Mouse (Mus musculus): ENCODE measurements around the gene Mcub. TPM values are rescaled to one million over a fixed set of nuclear protein-coding genes. Genes with fewer than 3 reads are reported as not detected.

The Mcub gene
- total and polyA plus RNA-seq, 2 experiments, result 0.12 TPM; not detected in 1

- Histone ChIP-seq H3K27me3 (ENCODE audit: control insufficient read depth, insufficient read depth, low read length) (no peaks in the 10 kb centered on the region), H3K4me3 (ENCODE audit: insufficient read depth, low read depth, low read length) (peak overlapping the region; percentile 88), H3K4me1 (ENCODE audit: control insufficient read depth, insufficient read depth, low read length) (peaks cover 5% of the 10 kb centered on the region), H3K27ac (replicated peaks; ENCODE audit: insufficient read depth, low read depth, low read length) (no peak overlapping the region), H3K79me2 (ENCODE audit: control insufficient read depth, insufficient read depth, low read length) (0 out of 2 replicates have a peak, but pooled peaks cover 3% of the 10 kb centered on the region), H3K9ac (ENCODE audit: low read depth, low read length) (peak overlapping the region; percentile 85; the same call in 1 of the 2 replicates), H3K36me3 (ENCODE audit: control insufficient read depth, insufficient read depth, low read length) (peaks cover 6% of the 10 kb centered on the region; the same call in 1 of the 2 replicates)
- peak; percentile 93 for DNase-seq (ENCODE audit: extremely low read depth, low read depth, low spot score)
- TF ChIP-seq POLR2A (IDR thresholded peaks at IDR 0.05; ENCODE audit: extremely low read depth, insufficient read depth, low read length), result no peak
- TF ChIP-seq CTCF (IDR thresholded peaks at IDR 0.05; ENCODE audit: low read depth, low read length), result no peak
- WGBS, result 2% methylated on average over 25 of the region's 25 CpGs
Measured at GRCm38 (mm10) chr3:129879131-129879757, 90.8 kb downstream of the Mcub start.

DNA sequence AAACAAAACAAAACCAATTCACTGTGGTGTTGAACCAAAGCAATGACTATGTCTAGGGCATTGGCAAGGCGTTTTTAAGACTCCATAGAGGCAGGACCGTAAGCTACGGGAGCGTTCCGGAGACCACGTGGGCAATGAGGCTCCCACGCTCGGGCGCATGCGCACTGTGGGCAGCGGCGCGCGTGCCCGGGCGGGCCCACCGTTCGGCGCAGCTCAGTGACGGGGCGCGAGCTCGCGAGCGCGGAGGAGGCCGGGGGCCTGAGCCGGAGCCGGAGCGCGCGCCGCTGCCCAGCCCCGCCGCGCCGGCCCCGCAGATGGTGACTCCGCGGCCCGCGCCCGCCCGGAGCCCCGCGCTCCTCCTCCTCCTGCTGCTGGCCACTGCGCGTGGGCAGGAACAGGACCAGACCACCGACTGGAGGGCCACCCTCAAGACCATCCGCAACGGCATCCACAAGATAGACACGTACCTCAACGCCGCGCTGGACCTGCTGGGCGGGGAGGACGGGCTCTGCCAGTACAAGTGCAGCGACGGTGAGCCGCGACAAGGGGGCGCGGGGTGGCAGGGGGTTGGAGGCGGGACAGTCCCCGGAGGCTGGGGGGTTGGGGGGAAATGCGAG lies 91.5 kb downstream of the Mcub start, which contains the start of gene Pla2g12a:
TSS of gene Pla2g12a (plus strand) at position 202 of the 617 bp plus-strand sequence.
- peaks cover 5% of the 10 kb centered on the region for H3K4me1 ChIP-seq (ENCODE audit: control insufficient read depth, insufficient read depth, low read length)
- H3K9ac ChIP-seq (ENCODE audit: low read depth, low read length), result peak within 1 kb of the TSS; percentile 85
- peak; percentile 45 for DNase-seq (ENCODE audit: extremely low read depth, low read depth, low spot score)
- 0 out of 2 replicates have a peak, but pooled peaks have one; percentile 3 for TF ChIP-seq CTCF (IDR thresholded peaks at IDR 0.05; ENCODE audit: low read depth, low read length)
- TF ChIP-seq POLR2A (IDR thresholded peaks at IDR 0.05; ENCODE audit: extremely low read depth, insufficient read depth, low read length), result no peak
- peak within 1 kb of the TSS; percentile 88 for H3K4me3 ChIP-seq (ENCODE audit: insufficient read depth, low read depth, low read length)
- WGBS, result under 1% methylated on average over 46 of the region's 66 CpGs
- no peaks in the 10 kb centered on the region for H3K27me3 ChIP-seq (ENCODE audit: control insufficient read depth, insufficient read depth, low read length)
- H3K36me3 ChIP-seq (ENCODE audit: control insufficient read depth, insufficient read depth, low read length), result peaks cover 12% of the 10 kb centered on the region; the same call in 1 of the 2 replicates
- H3K79me2 ChIP-seq (ENCODE audit: control insufficient read depth, insufficient read depth, low read length), result 0 out of 2 replicates have a peak, but pooled peaks cover 3% of the 10 kb centered on the region
- 0 out of 2 replicates have a peak within 1 kb of the TSS, but pooled peaks have one; percentile 16 for H3K27ac ChIP-seq (replicated peaks; ENCODE audit: insufficient read depth, low read depth, low read length)

DNA sequence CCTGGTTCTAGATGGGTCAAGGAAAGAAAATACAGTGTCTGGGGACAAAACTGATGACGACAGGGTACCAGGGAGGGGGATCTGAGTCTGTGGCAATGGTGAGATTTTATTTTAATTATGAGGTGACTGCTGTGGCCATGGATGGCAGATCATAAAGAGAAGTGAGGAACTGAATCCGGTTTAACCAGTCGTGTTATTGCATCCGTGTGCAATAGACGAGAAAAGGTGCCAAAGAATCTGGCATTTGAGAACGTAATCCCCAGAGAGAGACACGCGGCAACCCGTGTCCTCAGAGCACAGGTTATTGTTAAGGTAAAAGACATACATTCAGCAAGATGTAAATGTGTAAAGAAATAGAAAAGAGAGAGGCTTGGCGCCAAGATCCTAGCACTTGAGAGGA lies 92.7 kb downstream of the Mcub start:
- 70% methylated on average over 10 of the region's 10 CpGs for WGBS
- Histone ChIP-seq H3K4me3 (ENCODE audit: insufficient read depth, low read depth, low read length) (no peak overlapping the region), H3K36me3 (ENCODE audit: control insufficient read depth, insufficient read depth, low read length) (peaks cover 22% of the 10 kb centered on the region; the same call in 1 of the 2 replicates), H3K27me3 (ENCODE audit: control insufficient read depth, insufficient read depth, low read length) (no peaks in the 10 kb centered on the region), H3K9ac (ENCODE audit: low read depth, low read length) (no peak overlapping the region), H3K4me1 (ENCODE audit: control insufficient read depth, insufficient read depth, low read length) (peaks cover 3% of the 10 kb centered on the region; the same call in 1 of the 2 replicates), H3K27ac (replicated peaks; ENCODE audit: insufficient read depth, low read depth, low read length) (no peak overlapping the region), H3K79me2 (ENCODE audit: control insufficient read depth, insufficient read depth, low read length) (0 out of 2 replicates have a peak, but pooled peaks cover 3% of the 10 kb centered on the region)
- no peak for TF ChIP-seq CTCF (IDR thresholded peaks at IDR 0.05; ENCODE audit: low read depth, low read length)
- TF ChIP-seq POLR2A (IDR thresholded peaks at IDR 0.05; ENCODE audit: extremely low read depth, insufficient read depth, low read length), result no peak
- no peak for DNase-seq (ENCODE audit: extremely low read depth, low read depth, low spot score)

Other genes starting within 250 kb of the Mcub start
- gene Egf, start 214.9 kb downstream of the Mcub start, total RNA-seq (2014; rRNA removed), result 0.83 and 1.2 TPM in 2 replicates
- gene Egf, start 214.9 kb downstream of the Mcub start, polyA plus RNA-seq (2012; rRNA removed), result 0.28 and 0.75 TPM in 2 replicates
- gene Lrit3, start 166.2 kb downstream of the Mcub start, total RNA-seq (2014; rRNA removed), result not detected in 2 replicates
- not detected in 2 replicates for gene Lrit3, start 166.2 kb downstream of the Mcub start, polyA plus RNA-seq (2012; rRNA removed)
- gene Rrh, start 147.6 kb downstream of the Mcub start, total RNA-seq (2014; rRNA removed), result 0.09 TPM in 1 of 2 replicates, not detected in the other
- not detected in 2 replicates for gene Rrh, start 147.6 kb downstream of the Mcub start, polyA plus RNA-seq (2012; rRNA removed)
- gene Gar1, start 138.8 kb downstream of the Mcub start, total RNA-seq (2014; rRNA removed), result 2.8 and 4.5 TPM in 2 replicates
- 10.7 and 14.3 TPM in 2 replicates for gene Gar1, start 138.8 kb downstream of the Mcub start, polyA plus RNA-seq (2012; rRNA removed)
- gene Cfi, start 134.3 kb downstream of the Mcub start, total RNA-seq (2014; rRNA removed), result 755 and 813 TPM in 2 replicates
- 250 and 347 TPM in 2 replicates for gene Cfi, start 134.3 kb downstream of the Mcub start, polyA plus RNA-seq (2012; rRNA removed)
- gene Pla2g12a, start 91.6 kb downstream of the Mcub start, total RNA-seq (2014; rRNA removed), result 11.2 and 30.9 TPM in 2 replicates
- 21.7 and 23.4 TPM in 2 replicates for gene Pla2g12a, start 91.6 kb downstream of the Mcub start, polyA plus RNA-seq (2012; rRNA removed)
- 27.4 and 38.2 TPM in 2 replicates for gene Casp6, start 68.8 kb downstream of the Mcub start, total RNA-seq (2014; rRNA removed)
- 44.5 and 44.6 TPM in 2 replicates for gene Casp6, start 68.8 kb downstream of the Mcub start, polyA plus RNA-seq (2012; rRNA removed)
- gene Sec24b, start 91.3 kb upstream of the Mcub start, total RNA-seq (2014; rRNA removed), result 7.9 and 13.0 TPM in 2 replicates
- gene Sec24b, start 91.3 kb upstream of the Mcub start, polyA plus RNA-seq (2012; rRNA removed), result 12.2 and 15.8 TPM in 2 replicates
- 0.09 and 0.27 TPM in 2 replicates for gene Col25a1, start 161.3 kb upstream of the Mcub start, total RNA-seq (2014; rRNA removed)
- 0.04 and 0.05 TPM in 2 replicates for gene Col25a1, start 161.3 kb upstream of the Mcub start, polyA plus RNA-seq (2012; rRNA removed)

All from liver, adult 2 months (tissue).